ENCODE assay signal across 12 mouse cellular contexts in genomic region chr4:91135327-91135726, GRCm38 (mm10).
DNase-seq lines count a peak whose midpoint lies in the region; ATAC-seq and TF ChIP-seq lines count a peak whose summit lies in the region.
"Had no signal": no experiment of that assay in that cellular context is flagged by ENCODE, and none has a peak within 500 bp of the region (broad histone marks: within the 10 kb centered on the region; RNA-seq: fewer than 3 reads in every experiment).

No protein-coding gene starts in this region.

- H3K27ac ChIP-seq in layer of hippocampus, adult 2 months, result no peak overlapping the region
- H3K27ac ChIP-seq in heart, embryonic 14.5 days (replicated peaks in 1 of 2; ENCODE audit: control insufficient read depth in 1 of 2, insufficient read depth in 1 of 2, low read depth in 2 of 2, low read length in 2 of 2), result peak overlapping the region; percentile 44 to 53; a peak in 2 of 4 replicates
- H3K27ac ChIP-seq: hindbrain, embryonic 15.5 days; kidney, embryonic 15.5 days; limb, embryonic 13.5 days had no signal

- H3K36me3 ChIP-seq in heart, embryonic 14.5 days (ENCODE audit: control insufficient read depth, insufficient read depth, low read length), result no peaks in the 10 kb centered on the region
- H3K36me3 ChIP-seq: hindbrain, embryonic 15.5 days; kidney, embryonic 15.5 days; limb, embryonic 13.5 days had no signal

- no peak overlapping the region for H3K9ac ChIP-seq in heart, embryonic 14.5 days (ENCODE audit: low read length)
- H3K9ac ChIP-seq: hindbrain, embryonic 15.5 days; kidney, embryonic 15.5 days; limb, embryonic 13.5 days had no signal

- no peaks in the 10 kb centered on the region for H3K9me3 ChIP-seq in heart, embryonic 14.5 days (ENCODE audit: control insufficient read depth, low read length)
- H3K9me3 ChIP-seq: hindbrain, embryonic 15.5 days; kidney, embryonic 15.5 days; limb, embryonic 13.5 days had no signal

- TF ChIP-seq CTCF in layer of hippocampus, adult 2 months (conservative IDR thresholded peaks at IDR 0.05), result 0 out of 2 replicates have a peak, but pooled peaks have one; percentile 6

- no peak overlapping the region for H3K4me2 ChIP-seq in heart, embryonic 14.5 days (ENCODE audit: low read length)
- H3K4me2 ChIP-seq: hindbrain, embryonic 15.5 days; kidney, embryonic 15.5 days; limb, embryonic 13.5 days had no signal

- H3K27me3 ChIP-seq in heart, embryonic 14.5 days (ENCODE audit: control insufficient read depth, insufficient read depth, low read length), result no peaks in the 10 kb centered on the region
- H3K27me3 ChIP-seq: hindbrain, embryonic 15.5 days; kidney, embryonic 15.5 days; limb, embryonic 13.5 days had no signal

- WGBS in heart, embryonic 14.5 days, result 3% methylated on average over 3 of the region's 3 CpGs

- H3K4me1 ChIP-seq in heart, embryonic 14.5 days (ENCODE audit: control insufficient read depth in 2 of 2, insufficient read depth in 2 of 2, low read length in 2 of 2), result peaks cover 0 to 4% of the 10 kb centered on the region in 2 experiments; a peak in 2 of 4 replicates
- H3K4me1 ChIP-seq: hindbrain, embryonic 15.5 days; kidney, embryonic 15.5 days; limb, embryonic 13.5 days had no signal

- peak; percentile 10 for DNase-seq in adrenal gland, postnatal 14 days
- DNase-seq in adrenal gland, postnatal 4 days (ENCODE audit: low spot score in 2 of 2), result no peak
- DNase-seq in layer of hippocampus, adult 2 months (ENCODE audit: low spot score in 2 of 2), result no peak
- no peak for DNase-seq in layer of hippocampus, adult 9-11 months
- peak; percentile 9 for DNase-seq in NIH3T3 (ENCODE audit: low read depth)
- DNase-seq in cerebellum, adult 11 months, result no peak

- no peak overlapping the region for H3K4me3 ChIP-seq in layer of hippocampus, adult 2 months
- H3K4me3 ChIP-seq in heart, embryonic 14.5 days (ENCODE audit: control insufficient read depth in 1 of 2, insufficient read depth in 1 of 2, low read depth in 1 of 2, low read length in 2 of 2), result no peak overlapping the region
- H3K4me3 ChIP-seq: erythroblast, embryonic 14.5 days; hindbrain, embryonic 15.5 days; kidney, embryonic 15.5 days; limb, embryonic 13.5 days had no signal

- peak; percentile 71; the same call in 1 of the 2 replicates for ATAC-seq in heart, embryonic 14.5 days (ENCODE audit: insufficient number of reproducible peaks, insufficient read depth, low FRiP score, low read depth)
- no peak for ATAC-seq in activated CD4-positive, CD25-positive, alpha-beta regulatory T cell, adult 4 months

Comparison
In these comparisons a context has a peak if more than half of its experiments do, and no peak if none do; other contexts are left out.
1. DNase-seq: peak in adrenal gland, postnatal 14 days (single experiment) and NIH3T3 (single experiment); none in adrenal gland, postnatal 4 days (0 of 2), layer of hippocampus, adult 2 months (0 of 2), layer of hippocampus, adult 9-11 months (single experiment) and cerebellum, adult 11 months (single experiment).